Mouse (Mus musculus) CH12.LX (cell line): ENCODE data around the gene Ilf3. TPM values are rescaled to one million over a fixed set of nuclear protein-coding genes. Genes with fewer than 3 reads are reported as not detected.
A peak's percentile ranks its signal among the peaks of the same experiment; 100 is the strongest.

Experiments used
- DNase-seq: peaks from one replicate; pipeline ENCODE4 v3.0.0-alpha.2; 2013; ENCODE audit errors: extremely low read depth
- H3K27ac ChIP-seq: 2 replicates; pipeline ENCODE4 v1.5.1; 2012; ENCODE audit warnings: low read depth, mild to moderate bottlenecking, control low read depth, moderate library complexity; ENCODE audit not compliant: insufficient read depth
- H3K27me3 ChIP-seq: replicated peaks from 2 replicates; pipeline ENCODE3; 2012; ENCODE audit warnings: inconsistent platforms
- H3K36me3 ChIP-seq, 2 experiments: replicated peaks in 1 of 2; 2 replicates each; pipeline versions ENCODE3 to v1.6.1; 2012; ENCODE audit warnings: inconsistent platforms in 1 of 2, low read length in 1 of 2, mild to moderate bottlenecking in 1 of 2, mixed read lengths in 1 of 2, moderate library complexity in 1 of 2; ENCODE audit not compliant: control insufficient read depth in 1 of 2, insufficient read depth in 1 of 2
- H3K4me1 ChIP-seq, 2 experiments: 2 replicates each; pipeline ENCODE4 v1.6.1; 2012; ENCODE audit warnings: inconsistent platforms in 1 of 2, moderate library complexity in 1 of 2; ENCODE audit not compliant: insufficient read depth in 2 of 2, control insufficient read depth in 1 of 2
- H3K4me2 ChIP-seq: 2 replicates; pipeline ENCODE4 v1.6.1; 2012; ENCODE audit warnings: low read depth, mild to moderate bottlenecking, control low read depth; ENCODE audit not compliant: poor library complexity, insufficient read depth, severe bottlenecking
- H3K4me3 ChIP-seq, 3 experiments: fragments of 150-350 bp in 1 of 3; sonication (generic) in 1 of 3; replicated peaks in 1 of 3; 2 replicates each; pipeline versions ENCODE3 to v1.5.1; 2011 to 2012; ENCODE audit warnings: low read depth in 2 of 3, low read length in 2 of 3, mild to moderate bottlenecking in 2 of 3, moderate library complexity in 2 of 3, control low read depth in 1 of 3, improper control_type of control experiment in 1 of 3, inconsistent platforms in 1 of 3, mixed read lengths in 1 of 3; ENCODE audit not compliant: poor library complexity in 1 of 3
- H3K79me2 ChIP-seq: replicated peaks from 2 replicates; pipeline ENCODE4 v1.6.1; 2012; ENCODE audit warnings: mild to moderate bottlenecking, moderate library complexity; ENCODE audit not compliant: control insufficient read depth, poor library complexity, insufficient read depth, severe bottlenecking; ENCODE audit errors: extremely low read depth
- H3K9ac ChIP-seq: 2 replicates; pipeline ENCODE4 v1.6.1; 2012; ENCODE audit warnings: low read depth, mild to moderate bottlenecking, control low read depth, moderate library complexity; ENCODE audit not compliant: insufficient read depth
- H3K9me3 ChIP-seq: replicated peaks from 2 replicates; pipeline ENCODE3; 2012; ENCODE audit warnings: low read length, inconsistent platforms, mixed read lengths
- BHLHE40 ChIP-seq: IDR thresholded peaks from 2 replicates; pipeline ENCODE4 v1.6.1; 2011; ENCODE audit warnings: mild to moderate bottlenecking, low read depth, low read length, improper control_type of control experiment
- CHD1 ChIP-seq: IDR thresholded peaks from 2 replicates; pipeline ENCODE4 v1.6.1; 2012; ENCODE audit warnings: low read depth, low read length, improper control_type of control experiment, inconsistent platforms
- CHD2 ChIP-seq: IDR thresholded peaks from 2 replicates; pipeline ENCODE4 v1.6.1; 2011; ENCODE audit warnings: low read length, improper control_type of control experiment
- E2F4 ChIP-seq: IDR thresholded peaks from 2 replicates; pipeline ENCODE4 v1.6.1; 2011; ENCODE audit warnings: low read depth, low read length, improper control_type of control experiment; ENCODE audit not compliant: insufficient replicate concordance
- GABPA ChIP-seq: IDR thresholded peaks from 2 replicates; pipeline ENCODE4 v1.6.1; 2012; ENCODE audit warnings: low read depth, low read length, improper control_type of control experiment, inconsistent platforms; ENCODE audit not compliant: insufficient replicate concordance
- JUND ChIP-seq: conservative IDR thresholded peaks from 2 replicates; pipeline ENCODE4 v1.6.1; 2011; ENCODE audit warnings: low read depth, low read length, improper control_type of control experiment
- MAFK ChIP-seq: IDR thresholded peaks from 2 replicates; pipeline ENCODE4 v1.6.1; 2011; ENCODE audit warnings: low read length, improper control_type of control experiment; ENCODE audit not compliant: insufficient replicate concordance
- MAZ ChIP-seq: IDR thresholded peaks from 2 replicates; pipeline ENCODE4 v1.6.1; 2012; ENCODE audit warnings: low read depth, mild to moderate bottlenecking, inconsistent platforms, low read length, improper control_type of control experiment, moderate library complexity
- MEF2A ChIP-seq: IDR thresholded peaks from 2 replicates; pipeline ENCODE4 v1.6.1; 2014; ENCODE audit warnings: low read depth, mild to moderate bottlenecking, inconsistent platforms, low read length, improper control_type of control experiment, borderline replicate concordance
- MYC ChIP-seq: IDR thresholded peaks from 2 replicates; pipeline ENCODE4 v1.6.1; 2011; ENCODE audit warnings: low read depth, mild to moderate bottlenecking, improper control_type of control experiment, low read length
- NELFE ChIP-seq: IDR thresholded peaks from 2 replicates; pipeline ENCODE4 v1.6.1; 2011; ENCODE audit warnings: low read depth, low read length, improper control_type of control experiment
- NRF1 ChIP-seq: IDR thresholded peaks from 2 replicates; pipeline ENCODE4 v1.6.1; 2014; ENCODE audit warnings: low read depth, mild to moderate bottlenecking, inconsistent platforms, low read length, improper control_type of control experiment, moderate library complexity
- PAX5 ChIP-seq: IDR thresholded peaks from 2 replicates; pipeline ENCODE4 v1.6.1; 2012; ENCODE audit warnings: low read length, inconsistent platforms, mixed read lengths
- RCOR1 ChIP-seq: conservative IDR thresholded peaks from 2 replicates; pipeline ENCODE4 v1.6.1; 2012; ENCODE audit warnings: low read depth, mild to moderate bottlenecking, inconsistent platforms, low read length, improper control_type of control experiment
- SIN3A ChIP-seq: IDR thresholded peaks from 2 replicates; pipeline ENCODE4 v1.6.1; 2012; ENCODE audit warnings: low read length, improper control_type of control experiment, inconsistent platforms
- TCF12 ChIP-seq: IDR thresholded peaks from 2 replicates; pipeline ENCODE4 v1.6.1; 2014; ENCODE audit warnings: low read depth, mild to moderate bottlenecking, inconsistent platforms, low read length, improper control_type of control experiment
- UBTF ChIP-seq: IDR thresholded peaks from 2 replicates; pipeline ENCODE4 v1.6.1; 2012; ENCODE audit warnings: low read depth, mild to moderate bottlenecking, inconsistent platforms, low read length, improper control_type of control experiment, moderate library complexity
- USF1 ChIP-seq: IDR thresholded peaks from 2 replicates; pipeline ENCODE4 v1.6.1; 2014; ENCODE audit warnings: low read depth, mild to moderate bottlenecking, inconsistent platforms, low read length, improper control_type of control experiment
- ZMIZ1 ChIP-seq: IDR thresholded peaks from 2 replicates; pipeline ENCODE4 v1.6.1; 2012; ENCODE audit warnings: low read depth, mild to moderate bottlenecking, inconsistent platforms, low read length, improper control_type of control experiment
- dilution Hi-C: fragments of 300-500 bp; cut with MboI; formaldehyde crosslinking; loops from 2 replicates; pipeline ENCODE4 v1.14.3; 2020; ENCODE audit warnings: low sequenced_read_pairs; ENCODE audit not compliant: extremely low pct_unique_long_range_greater_than_20kb, extremely low pct_ligation_motif_present
- in situ Hi-C: fragments of 300-500 bp; cut with MboI; formaldehyde crosslinking; loops from 3 replicates; pipeline ENCODE4 v1.14.3; 2019; ENCODE audit warnings: low sequenced_read_pairs, low pct_ligation_motif_present, low pct_unique_long_range_greater_than_20kb, mixed read lengths
- polyA plus RNA-seq: library from polyadenylated mRNA; unstranded; fragments of >175 nt; gene quantifications from 2 replicates; pipeline ENCODE4 v1.2.1, GENCODE M21; 2012; ENCODE audit warnings: low read depth; ENCODE audit not compliant: insufficient read length
- total RNA-seq, 2 experiments: library from RNA; depleted of rRNA; stranded (reverse); fragments of 300-350 nt in 1 of 2; fragments of >200 nt in 1 of 2; gene quantifications; 2 replicates each; pipeline ENCODE4 v1.2.3; 2012 to 2014

Ilf3 gene
- total and polyA plus RNA-seq, 3 experiments, result 72.8 to 128 (median 77.3) TPM

DNA sequence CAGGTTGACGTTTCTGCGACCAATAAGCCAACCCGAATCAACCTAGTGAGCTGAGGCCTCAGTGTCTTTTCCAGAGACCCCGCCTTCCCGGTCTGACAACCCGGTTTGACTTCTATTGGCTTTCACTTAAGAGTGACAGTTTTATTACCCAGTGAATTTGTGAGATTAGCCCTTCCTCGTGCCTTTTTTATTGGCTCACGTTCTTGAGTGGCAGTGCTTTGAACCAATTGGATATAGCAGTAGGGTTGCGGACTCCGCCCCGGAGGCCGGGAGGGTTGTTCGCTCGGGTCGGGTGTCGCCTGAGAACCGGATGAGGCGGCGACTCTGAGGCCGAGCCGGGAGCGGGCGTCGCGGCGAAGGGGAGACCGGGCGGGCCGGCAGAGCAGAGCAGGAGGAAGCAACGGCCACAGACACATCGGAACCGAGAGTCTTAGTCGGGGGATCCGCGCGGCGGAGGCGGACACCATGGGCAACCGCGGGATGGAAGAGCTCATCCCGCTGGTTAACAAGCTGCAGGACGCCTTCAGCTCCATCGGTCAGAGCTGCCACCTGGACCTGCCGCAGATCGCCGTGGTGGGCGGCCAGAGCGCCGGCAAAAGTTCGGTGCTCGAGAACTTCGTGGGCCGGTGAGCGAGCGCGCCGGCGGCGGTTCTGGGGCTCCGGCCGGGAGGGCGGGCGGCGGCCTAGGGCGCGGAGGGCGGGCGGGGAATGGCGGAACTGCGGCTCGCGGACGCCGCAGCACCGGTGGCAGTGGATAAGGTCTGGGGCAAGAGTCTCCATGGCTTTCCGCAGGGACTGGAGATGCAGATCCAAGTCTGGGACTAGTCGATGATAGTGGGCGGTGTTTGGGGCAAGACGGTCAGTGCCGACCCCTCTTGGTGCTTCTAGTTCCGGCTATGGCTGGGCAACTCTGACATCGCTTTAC lies 57.2 kb downstream of the Ilf3 start, which contains the start of gene Dnm2 (continued):
- TF ChIP-seq CHD1 (no peak), E2F4 (peak; percentile 56; the same call in 1 of the 2 replicates), PAX5 (no peak), NRF1 (peak; percentile 55), MYC (no peak), USF1 (no peak), ZMIZ1 (no peak), MEF2A (no peak), CHD2 (peak; percentile 99), NELFE (peak; percentile 72), GABPA (no peak), TCF12 (peak; percentile 67), MAFK (no peak), BHLHE40 (peak; percentile 75), RCOR1 (no peak), UBTF (peak; percentile 93), MAZ (no peak)

DNA sequence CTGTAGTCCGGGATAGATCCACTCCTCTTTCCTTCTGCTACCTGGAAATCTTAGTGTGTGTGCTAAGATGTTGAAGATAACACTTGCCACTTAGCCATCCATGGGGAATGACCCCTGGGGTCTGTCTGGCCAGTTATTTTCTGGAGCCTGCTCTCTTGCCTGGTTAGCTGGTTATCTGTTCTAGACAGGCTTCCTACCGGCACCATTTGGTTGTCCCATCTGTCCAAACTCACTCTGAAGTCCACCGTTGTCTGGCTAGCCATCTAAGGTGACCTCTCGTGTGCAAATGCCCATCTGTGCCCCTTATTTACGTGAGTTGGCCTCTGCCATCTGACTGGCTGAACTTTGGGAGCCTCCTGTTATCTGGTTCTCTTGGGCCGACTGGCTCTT lies 57.9 kb downstream of the Ilf3 start:
- no peaks in the 10 kb centered on the region for H3K9me3 ChIP-seq
- in situ Hi-C loops, result loop anchor here (5.0 kb wide), 1 partner anchor 37 kb away; no protein-coding TSS in a partner anchor
- TF ChIP-seq JUND (no peak), SIN3A (peak; percentile 14; the same call in 1 of the 2 replicates)
- peak overlapping the region; percentile 80 for H3K9ac ChIP-seq
- no peak overlapping the region for H3K27ac ChIP-seq
- no peaks in the 10 kb centered on the region for H3K27me3 ChIP-seq
- peaks cover 54% of the 10 kb centered on the region for H3K79me2 ChIP-seq
- H3K36me3 ChIP-seq, result peaks cover 13 to 55% of the 10 kb centered on the region in 2 experiments
- DNase-seq, result no peak
- H3K4me3 ChIP-seq, result peak overlapping the region; percentile 89 to 91 (median 90)
- H3K4me1 ChIP-seq, result peaks cover 11 to 45% of the 10 kb centered on the region in 2 experiments
- peak overlapping the region; percentile 88 for H3K4me2 ChIP-seq
- dilution Hi-C loops, result no loop called here
